Mouse (Mus musculus) R1 (cell line): ENCODE measurements around the gene Fam89b.
A peak's percentile ranks its signal among the peaks of the same experiment; 100 is the strongest.

ENCODE experiments used
- DNase-seq: peaks from one replicate; pipeline ENCODE4 v3.0.0-alpha.2; 2018; ENCODE audit warnings: low read depth, low spot score

Fam89b gene

GRCm38 (mm10) chr19:5729444-5729815, at the start of gene Fam89b:
Fam89b (minus strand) TSS chr19:5729653.
- peak; percentile 89 for DNase-seq

GRCm38 (mm10) chr19:5778312-5778711, 48.9 kb upstream of the Fam89b start:
- no peak for DNase-seq

- DNase-seq = no peak
Observed at GRCm38 (mm10) chr19:5777387-5778032, 48.1 kb upstream of the Fam89b start.

GRCm38 (mm10) chr19:5770925-5771860, 41.7 kb upstream of the Fam89b start, which contains the start of gene Scyl1:
Scyl1 (minus strand) TSS chr19:5771419.
- DNase-seq = peak; percentile 67

- no peak for DNase-seq
Observed at GRCm38 (mm10) chr19:5770311-5770710, 40.9 kb upstream of the Fam89b start.

GRCm38 (mm10) chr19:5767271-5767670, 37.8 kb upstream of the Fam89b start:
- DNase-seq = no peak

- DNase-seq = no peak
Observed at GRCm38 (mm10) chr19:5763163-5763562, 33.7 kb upstream of the Fam89b start.

GRCm38 (mm10) chr19:5758878-5759403, 29.5 kb upstream of the Fam89b start:
- DNase-seq = no peak

- DNase-seq = no peak
Observed at GRCm38 (mm10) chr19:5756991-5757636, 27.7 kb upstream of the Fam89b start.

- peak; percentile 50 for DNase-seq
Observed at GRCm38 (mm10) chr19:5756321-5756985, 27.0 kb upstream of the Fam89b start.

- peak; percentile 43 for DNase-seq
Observed at GRCm38 (mm10) chr19:5751742-5752141, 22.3 kb upstream of the Fam89b start.

- peak; percentile 28 for DNase-seq
Observed at GRCm38 (mm10) chr19:5750951-5751350, 21.5 kb upstream of the Fam89b start.

- DNase-seq = no peak
Observed at GRCm38 (mm10) chr19:5749476-5749875, 20.0 kb upstream of the Fam89b start.

GRCm38 (mm10) chr19:5746907-5747363, 17.5 kb upstream of the Fam89b start:
- DNase-seq = peak; percentile 48

GRCm38 (mm10) chr19:5745756-5746710, 16.6 kb upstream of the Fam89b start:
- DNase-seq = peak; percentile 71

- no peak for DNase-seq
Observed at GRCm38 (mm10) chr19:5743576-5743975, 14.1 kb upstream of the Fam89b start.

GRCm38 (mm10) chr19:5742241-5742641, 12.8 kb upstream of the Fam89b start:
- DNase-seq = peak; percentile 11

GRCm38 (mm10) chr19:5741641-5742240, 12.3 kb upstream of the Fam89b start:
- peak; percentile 32 for DNase-seq
